Mouse (Mus musculus): ENCODE measurements at regions not wholly inside any gene's neighbourhood (a gene's known extent, or its start where the extent isn't known, plus 50 kb on each side); places are given as distances from the start of the nearest gene placed in this dataset.
"Not testable (repeated sequence)": the region's sequence is repeated elsewhere in the genome, so short reads cannot be mapped to it uniquely, and the experiment has no call there.

DNA sequence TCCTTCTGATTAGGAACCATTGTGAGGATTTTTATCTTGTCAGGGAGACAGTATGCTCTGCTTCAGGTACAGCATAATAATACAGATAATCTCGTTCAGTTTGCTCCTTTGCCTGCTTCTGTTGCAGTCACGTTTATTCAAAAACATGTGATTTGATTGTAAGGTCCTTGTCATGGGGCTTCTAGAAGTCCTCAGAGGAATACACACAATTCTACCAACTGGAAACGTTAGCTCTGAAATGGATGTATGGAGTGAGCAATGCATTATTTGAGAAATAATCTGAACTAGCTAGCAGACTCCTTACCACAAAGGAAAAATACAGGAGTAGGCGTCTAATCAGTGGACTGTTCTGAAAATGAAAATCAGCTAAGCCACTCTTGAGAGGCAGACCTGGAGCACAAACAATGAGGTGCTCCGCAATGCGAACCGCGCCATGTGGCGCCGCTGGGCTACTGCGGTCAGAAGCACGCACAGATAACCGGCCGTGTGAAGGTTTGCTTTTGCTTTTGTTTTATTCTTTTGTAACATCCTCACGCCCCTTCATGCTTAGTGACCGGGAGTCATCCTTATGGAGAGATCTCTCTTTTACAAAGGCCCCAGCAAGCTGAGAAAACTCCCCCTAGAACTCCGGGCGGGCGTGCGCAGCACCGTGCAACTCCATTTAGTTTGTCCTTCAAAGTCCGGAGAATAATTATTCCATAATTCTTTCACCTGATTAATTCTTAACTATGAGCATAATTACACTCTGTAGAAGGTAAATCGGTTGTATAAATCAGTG, 419.7 kb downstream of the Nova1 start:
- DNase-seq (ENCODE audit: low spot score): no peak

DNA sequence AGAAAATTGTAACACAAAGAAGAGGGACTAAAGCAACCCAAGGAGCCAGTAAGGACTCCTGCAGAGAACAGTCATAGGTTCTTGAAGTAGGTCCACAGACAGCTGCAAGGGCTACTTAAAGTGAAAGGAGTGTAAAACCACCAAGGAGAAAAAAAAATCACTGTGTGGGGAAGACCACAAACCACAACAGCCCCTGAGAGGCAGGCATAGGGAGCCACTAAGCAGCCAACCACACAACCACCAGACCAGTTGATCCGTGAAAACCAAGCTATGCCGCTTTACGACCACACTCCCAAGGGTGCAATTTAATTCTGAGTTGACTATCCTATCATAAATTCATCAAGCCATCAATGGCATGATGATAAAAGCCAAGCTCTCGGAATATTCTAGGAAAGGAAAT, 423.5 kb downstream of the Nova1 start:
- DNase-seq (ENCODE audit: low spot score): no peak

GRCm38 (mm10) chr12:46393769-46394168, 425.0 kb downstream of the Nova1 start:
- no peak for DNase-seq (ENCODE audit: low spot score)

- no peak for DNase-seq (ENCODE audit: low spot score)
Observed at GRCm38 (mm10) chr12:46378914-46379313, 439.8 kb downstream of the Nova1 start.

- no peak for DNase-seq (ENCODE audit: low spot score)
Observed at GRCm38 (mm10) chr12:46371747-46372146, 447.0 kb downstream of the Nova1 start.

DNA sequence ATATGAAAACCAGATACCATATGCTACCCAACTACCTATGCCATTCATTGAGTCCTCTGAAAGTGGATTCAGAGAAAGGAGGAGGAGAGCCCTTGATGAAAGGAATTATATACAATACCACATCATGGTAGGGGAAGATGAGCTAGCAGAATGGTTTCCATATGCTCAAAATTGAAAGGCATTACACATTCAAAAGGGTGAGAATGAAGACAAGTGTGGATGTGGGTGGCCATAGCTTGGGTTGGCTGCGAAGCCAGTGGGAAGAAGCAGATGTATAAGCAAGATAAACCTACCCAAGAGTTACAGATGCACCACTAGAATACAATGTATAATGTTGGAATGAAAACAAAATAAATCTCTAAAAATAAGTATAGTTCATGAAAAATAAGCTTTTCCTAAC, 485.4 kb downstream of the Nova1 start:
- no peak for DNase-seq (ENCODE audit: low spot score)

GRCm38 (mm10) chr12:46327865-46328264, 490.9 kb downstream of the Nova1 start:
- no peak for DNase-seq (ENCODE audit: low spot score)

GRCm38 (mm10) chr12:46323276-46323675, 495.5 kb downstream of the Nova1 start:
- DNase-seq (ENCODE audit: low spot score): no peak

DNA sequence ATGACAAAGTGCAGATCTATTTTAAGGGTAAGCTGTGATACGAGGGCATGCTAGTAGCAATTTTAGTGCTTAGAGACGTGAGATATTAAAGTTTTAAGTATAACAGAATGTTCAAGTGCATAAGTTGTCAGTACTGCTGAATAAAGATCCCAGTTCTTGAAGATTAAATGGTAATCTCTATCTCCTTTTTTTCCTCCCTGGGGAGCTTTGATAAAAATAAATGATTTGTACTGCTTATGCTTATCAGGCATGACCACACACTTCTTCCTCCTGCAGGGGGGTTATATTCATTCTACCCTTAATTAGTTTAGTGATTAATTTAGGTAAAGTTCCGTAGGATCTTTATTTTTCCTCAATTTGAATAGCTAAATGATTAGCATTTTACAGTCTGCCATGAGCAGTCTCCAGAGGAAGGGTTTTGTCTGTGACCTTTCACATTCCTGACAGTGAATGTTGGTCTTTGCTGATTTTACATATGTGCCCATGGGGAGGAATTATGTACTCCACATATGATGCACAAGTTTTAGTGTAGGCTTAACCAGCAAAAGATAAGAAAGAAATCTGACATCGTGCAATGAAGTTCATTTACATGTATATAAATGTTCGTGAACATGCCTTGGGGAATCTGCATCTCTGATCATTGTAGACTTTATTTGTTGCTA, 515.5 kb downstream of the Nova1 start:
- DNase-seq (ENCODE audit: low spot score): no peak

- no peak for DNase-seq (ENCODE audit: low spot score)
Observed at GRCm38 (mm10) chr12:46298926-46299325, 519.8 kb downstream of the Nova1 start.

DNA sequence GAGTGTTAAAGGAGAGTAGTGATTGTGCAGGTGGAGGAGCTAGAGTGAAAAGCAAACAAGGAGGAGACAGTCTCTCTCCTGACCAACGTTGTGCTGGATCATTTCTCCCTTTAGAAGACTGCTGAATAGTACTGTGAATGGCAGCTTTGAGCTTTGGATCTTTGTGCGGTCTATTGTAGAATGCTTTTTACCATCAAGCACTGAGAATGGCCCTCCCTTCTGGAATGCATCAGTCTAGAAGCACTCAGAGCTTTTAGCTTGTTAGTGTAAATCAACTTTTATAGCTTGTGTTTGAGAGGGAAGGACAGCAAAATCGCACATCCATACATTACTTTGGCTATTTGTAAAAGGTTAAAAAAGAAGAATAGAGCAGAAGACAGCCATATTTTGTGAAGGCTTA, 534.2 kb downstream of the Nova1 start:
- no peak for DNase-seq (ENCODE audit: low spot score)

GRCm38 (mm10) chr12:46248402-46249018, 570.2 kb downstream of the Nova1 start:
- no peak for DNase-seq (ENCODE audit: low spot score)

DNA sequence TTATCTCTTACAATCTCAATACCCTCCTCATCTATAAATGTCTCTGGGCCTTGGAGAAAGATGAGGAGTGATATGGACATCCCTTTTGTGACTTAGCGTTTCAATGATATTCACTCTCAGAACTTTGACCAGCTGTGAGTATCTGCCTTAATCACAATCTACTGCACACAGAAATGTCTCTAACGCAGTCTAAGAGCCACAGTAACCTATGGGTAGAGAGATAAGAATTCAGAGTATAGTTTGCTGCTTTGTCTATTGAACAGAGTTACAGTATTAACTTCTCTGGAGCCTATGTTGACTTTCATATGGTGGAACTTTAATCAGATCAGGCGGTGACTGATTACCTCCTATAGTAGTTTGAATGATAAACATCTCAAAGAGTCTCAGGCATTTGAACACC, 573.8 kb downstream of the Nova1 start:
- no peak for DNase-seq (ENCODE audit: low spot score)

- DNase-seq (ENCODE audit: low spot score): no peak
Observed at GRCm38 (mm10) chr12:46232359-46232758, 586.4 kb downstream of the Nova1 start.

- DNase-seq (ENCODE audit: low spot score): not testable (repeated sequence)
Observed at GRCm38 (mm10) chr12:46215328-46215727, 603.4 kb downstream of the Nova1 start.

GRCm38 (mm10) chr12:46199076-46199475, 619.7 kb downstream of the Nova1 start:
- DNase-seq (ENCODE audit: low spot score): no peak

DNA sequence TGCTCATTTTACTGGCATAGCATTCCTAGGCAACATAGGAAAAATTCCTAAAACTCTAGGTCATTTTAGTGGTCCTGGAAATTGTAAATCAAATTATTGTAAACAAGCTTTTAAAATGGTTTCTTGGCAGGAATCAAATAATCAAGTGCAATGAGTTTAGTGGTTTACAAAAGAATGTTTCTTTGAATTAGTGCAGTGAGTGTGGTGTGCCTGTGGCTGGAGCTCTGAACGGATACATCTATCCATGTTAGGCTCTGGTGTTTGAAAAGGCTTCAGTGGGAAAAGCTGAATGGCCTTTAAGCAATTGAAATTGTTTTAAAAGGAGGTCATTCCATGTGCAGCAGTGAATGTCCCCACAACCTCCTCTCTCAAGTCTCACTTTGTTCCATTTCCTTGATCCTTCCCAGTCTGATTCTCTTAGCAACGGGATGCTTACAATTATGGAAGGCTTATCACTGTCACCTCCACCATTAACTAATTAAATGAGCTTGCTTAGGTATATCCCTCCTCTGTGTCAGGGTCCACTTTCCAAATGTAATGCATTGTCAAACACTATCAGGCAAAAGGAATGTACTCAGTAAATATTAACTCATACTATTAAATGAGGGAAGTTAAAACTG, 621.1 kb downstream of the Nova1 start:
- DNase-seq (ENCODE audit: low spot score): no peak

DNA sequence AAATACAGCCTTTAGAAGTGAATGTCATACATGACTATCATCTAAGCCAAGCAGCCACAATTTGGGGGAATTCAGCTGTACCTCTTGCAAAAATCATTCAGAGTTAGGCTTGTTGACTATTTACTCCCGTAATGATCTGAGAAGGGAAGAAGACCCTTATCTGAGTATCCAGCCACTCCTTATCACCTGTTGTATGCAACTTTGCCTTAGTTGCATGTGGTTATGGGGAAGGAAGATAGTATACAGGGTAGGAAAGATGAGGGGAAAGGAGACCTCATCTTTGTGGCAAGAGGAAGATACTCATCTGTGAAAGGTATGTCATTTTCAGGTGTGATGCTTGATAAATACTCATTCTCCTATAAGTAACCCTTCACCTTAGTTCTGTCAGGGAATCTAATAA, 624.6 kb downstream of the Nova1 start:
- no peak for DNase-seq (ENCODE audit: low spot score)

Data from heart, adult 8-10 months (tissue).